Mouse (Mus musculus): Measurements from ENCODE around the gene Plin3. TPM values are rescaled to one million over a fixed set of nuclear protein-coding genes. Genes with fewer than 3 reads are reported as not detected.

Gene Plin3
- total and polyA plus RNA-seq, 2 experiments from 2014 or later = 9.6 to 12.4 TPM

GRCm38 (mm10) chr17:56324419-56324818 lies 31.7 kb upstream of the Plin3 start:
- H3K9ac ChIP-seq (replicated peaks; ENCODE audit: low read length, poor library complexity, severe bottlenecking) = no peak overlapping the region
- peaks cover 12% of the 10 kb centered on the region for H3K4me1 ChIP-seq (ENCODE audit: insufficient read depth, low read length)
- 67% methylated on average over 3 of the region's 3 CpGs for WGBS
- DNase-seq (ENCODE audit: low spot score) (no peak), ATAC-seq (ENCODE audit: low FRiP score) (no peak)
- H3K27ac ChIP-seq (ENCODE audit: low read depth, low read length) = no peak overlapping the region
- no peak overlapping the region for H3K4me3 ChIP-seq (ENCODE audit: low read depth, low read length)
- no peaks in the 10 kb centered on the region for H3K9me3 ChIP-seq (ENCODE audit: low read length)
- H3K27me3 ChIP-seq (ENCODE audit: insufficient read depth, low read length) = no peaks in the 10 kb centered on the region
- H3K4me2 ChIP-seq (ENCODE audit: low read depth, low read length, poor library complexity, severe bottlenecking) = no peak overlapping the region
- TF ChIP-seq CTCF (IDR thresholded peaks at IDR 0.05) = no peak
- H3K36me3 ChIP-seq (ENCODE audit: insufficient read depth, low read length) = no peaks in the 10 kb centered on the region

DNA sequence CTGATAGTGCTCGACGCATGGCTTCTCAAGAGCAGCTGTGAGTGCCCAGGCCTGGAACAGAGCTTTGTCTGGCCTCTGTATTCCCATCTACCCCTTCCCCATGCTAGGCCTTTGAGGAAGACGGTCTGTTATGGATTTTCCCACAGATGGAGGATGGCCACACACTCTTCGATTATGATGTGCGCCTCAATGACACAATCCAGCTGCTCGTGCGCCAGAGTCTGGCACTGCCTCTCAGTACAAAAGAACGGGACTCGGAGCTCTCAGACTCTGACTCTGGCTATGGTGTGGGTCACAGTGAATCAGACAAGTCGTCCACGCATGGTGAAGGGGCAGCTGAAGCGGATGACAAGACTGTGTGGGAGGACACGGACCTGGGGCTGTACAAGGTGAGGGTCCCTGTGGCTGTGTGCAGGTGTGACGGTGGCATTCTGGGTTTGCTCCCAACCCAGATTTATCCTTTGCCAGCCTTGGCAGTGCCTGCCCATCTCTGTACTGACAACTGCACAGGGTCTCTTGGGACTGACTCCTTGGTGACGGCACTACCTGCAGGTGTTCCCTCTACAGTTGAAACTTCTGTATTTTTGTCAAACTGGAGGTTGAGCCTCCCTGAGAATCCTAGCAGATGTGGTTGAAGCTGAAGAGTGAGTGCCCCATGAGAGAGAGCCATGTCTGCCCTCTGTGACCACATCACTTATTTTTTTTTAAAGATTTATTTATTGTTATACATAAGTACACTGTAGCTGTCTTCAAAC lies 16.7 kb upstream of the Plin3 start:
- H3K4me2 ChIP-seq (ENCODE audit: low read depth, low read length, poor library complexity, severe bottlenecking) = no peak overlapping the region
- no peaks in the 10 kb centered on the region for H3K27me3 ChIP-seq (ENCODE audit: insufficient read depth, low read length)
- no peaks in the 10 kb centered on the region for H3K4me1 ChIP-seq (ENCODE audit: insufficient read depth, low read length)
- 90% methylated on average over 15 of the region's 15 CpGs for WGBS
- no peaks in the 10 kb centered on the region for H3K36me3 ChIP-seq (ENCODE audit: insufficient read depth, low read length)
- no peak for TF ChIP-seq CTCF (IDR thresholded peaks at IDR 0.05)
- H3K27ac ChIP-seq (ENCODE audit: low read depth, low read length) = no peak overlapping the region
- ATAC-seq (ENCODE audit: low FRiP score) (no peak), DNase-seq (ENCODE audit: low spot score) (no peak)
- no peak overlapping the region; the same call in 1 of the 2 replicates for H3K9ac ChIP-seq (replicated peaks; ENCODE audit: low read length, poor library complexity, severe bottlenecking)
- no peaks in the 10 kb centered on the region for H3K9me3 ChIP-seq (ENCODE audit: low read length)
- H3K4me3 ChIP-seq (ENCODE audit: low read depth, low read length) = no peak overlapping the region

DNA sequence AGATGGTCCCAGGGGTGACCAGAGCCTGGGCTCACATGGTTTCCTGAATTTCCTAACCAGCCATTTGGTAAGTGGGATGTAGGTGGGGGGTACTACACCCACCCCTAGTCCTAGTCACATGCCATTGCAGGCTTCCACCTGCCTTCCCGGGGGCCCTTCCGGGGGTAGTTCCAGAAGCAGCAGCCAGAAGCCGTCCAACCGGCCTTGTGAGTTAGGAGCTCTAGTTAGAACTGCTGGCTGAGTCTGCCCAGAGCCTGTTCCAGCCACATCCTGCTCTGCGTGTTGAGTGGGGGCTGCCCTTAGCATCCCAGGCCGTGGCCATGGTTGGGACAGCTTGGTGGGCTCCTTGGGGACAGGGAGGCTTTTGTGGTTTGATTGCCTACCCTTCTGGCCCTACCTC lies 15.4 kb upstream of the Plin3 start:
- no peak for TF ChIP-seq CTCF (IDR thresholded peaks at IDR 0.05)

DNA sequence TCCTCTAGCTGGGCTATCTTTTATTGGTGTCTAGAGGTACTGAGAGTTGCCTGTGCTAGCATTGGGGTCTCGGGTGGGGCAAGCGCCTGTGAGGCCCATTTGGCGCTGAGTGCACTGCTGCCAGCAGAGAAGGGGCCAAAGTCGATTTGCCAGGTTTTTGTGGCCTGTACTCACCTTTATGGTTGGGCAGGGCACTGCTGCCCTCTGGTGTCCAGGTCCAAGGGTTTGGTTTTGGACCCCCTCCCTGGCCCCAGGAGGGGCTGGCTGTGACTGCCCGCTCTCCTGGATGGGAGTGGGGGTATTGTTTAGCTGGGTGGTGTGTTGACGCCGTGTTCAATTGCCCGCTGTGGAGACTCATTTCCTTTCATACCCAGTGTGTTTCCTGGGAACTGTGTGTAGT lies 13.2 kb upstream of the Plin3 start:
- ATAC-seq (ENCODE audit: low FRiP score) = no peak

More for the DNA sequence above, 15.4 kb upstream of the Plin3 start:
- no peaks in the 10 kb centered on the region for H3K9me3 ChIP-seq (ENCODE audit: low read length)
- H3K9ac ChIP-seq (replicated peaks; ENCODE audit: low read length, poor library complexity, severe bottlenecking) = no peak overlapping the region
- no peak overlapping the region for H3K4me2 ChIP-seq (ENCODE audit: low read depth, low read length, poor library complexity, severe bottlenecking)
- WGBS = 83% methylated on average over 6 of the region's 6 CpGs
- H3K27ac ChIP-seq (ENCODE audit: low read depth, low read length) = no peak overlapping the region
- no peak overlapping the region for H3K4me3 ChIP-seq (ENCODE audit: low read depth, low read length)
- no peak for DNase-seq (ENCODE audit: low spot score)
- no peaks in the 10 kb centered on the region for H3K36me3 ChIP-seq (ENCODE audit: insufficient read depth, low read length)
- 0 out of 2 replicates have a peak, but pooled peaks cover 3% of the 10 kb centered on the region for H3K4me1 ChIP-seq (ENCODE audit: insufficient read depth, low read length)
- H3K27me3 ChIP-seq (ENCODE audit: insufficient read depth, low read length) = no peaks in the 10 kb centered on the region
- ATAC-seq (ENCODE audit: low FRiP score) = no peak

DNA sequence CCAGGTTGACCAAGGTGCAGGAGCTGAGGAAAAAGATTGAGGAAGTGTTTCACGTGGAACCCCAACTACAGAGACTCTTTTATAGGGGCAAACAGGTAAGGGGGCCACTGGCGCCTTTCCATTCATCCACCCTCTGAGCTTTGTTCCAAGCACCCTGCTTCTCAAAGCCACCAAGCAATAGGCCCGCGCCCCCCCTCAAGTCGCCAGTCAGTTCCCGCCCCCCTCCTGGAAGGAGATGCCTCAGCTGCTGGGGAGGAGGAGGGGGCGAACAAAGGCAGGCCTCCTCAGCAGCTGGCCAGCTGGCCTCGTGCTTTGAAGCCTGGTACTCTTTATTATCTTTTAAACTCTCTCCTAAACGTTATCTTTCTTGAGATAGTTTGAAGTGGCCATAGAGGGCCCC lies 12.5 kb upstream of the Plin3 start:
- Histone ChIP-seq H3K27ac (ENCODE audit: low read depth, low read length) (no peak overlapping the region), H3K9ac (replicated peaks; ENCODE audit: low read length, poor library complexity, severe bottlenecking) (no peak overlapping the region), H3K27me3 (ENCODE audit: insufficient read depth, low read length) (no peaks in the 10 kb centered on the region), H3K4me1 (ENCODE audit: insufficient read depth, low read length) (0 out of 2 replicates have a peak, but pooled peaks cover 3% of the 10 kb centered on the region), H3K4me2 (ENCODE audit: low read depth, low read length, poor library complexity, severe bottlenecking) (peak overlapping the region; percentile 95; the same call in 1 of the 2 replicates), H3K36me3 (ENCODE audit: insufficient read depth, low read length) (no peaks in the 10 kb centered on the region), H3K9me3 (ENCODE audit: low read length) (no peaks in the 10 kb centered on the region), H3K4me3 (ENCODE audit: low read depth, low read length) (no peak overlapping the region)
- ATAC-seq (ENCODE audit: low FRiP score) (no peak), DNase-seq (ENCODE audit: low spot score) (no peak)
- WGBS = 36% methylated on average over 8 of the region's 9 CpGs
- no peak for TF ChIP-seq CTCF (IDR thresholded peaks at IDR 0.05)

More for the DNA sequence above, 13.2 kb upstream of the Plin3 start:
- H3K4me3 ChIP-seq (ENCODE audit: low read depth, low read length) = no peak overlapping the region
- no peak overlapping the region for H3K4me2 ChIP-seq (ENCODE audit: low read depth, low read length, poor library complexity, severe bottlenecking)
- H3K27ac ChIP-seq (ENCODE audit: low read depth, low read length) = no peak overlapping the region
- WGBS = 63% methylated on average over 8 of the region's 8 CpGs
- no peaks in the 10 kb centered on the region for H3K9me3 ChIP-seq (ENCODE audit: low read length)
- no peaks in the 10 kb centered on the region for H3K36me3 ChIP-seq (ENCODE audit: insufficient read depth, low read length)
- no peaks in the 10 kb centered on the region for H3K27me3 ChIP-seq (ENCODE audit: insufficient read depth, low read length)
- H3K9ac ChIP-seq (replicated peaks; ENCODE audit: low read length, poor library complexity, severe bottlenecking) = no peak overlapping the region
- TF ChIP-seq CTCF (IDR thresholded peaks at IDR 0.05) = peak; percentile 55
- 0 out of 2 replicates have a peak, but pooled peaks cover 3% of the 10 kb centered on the region for H3K4me1 ChIP-seq (ENCODE audit: insufficient read depth, low read length)
- DNase-seq (ENCODE audit: low spot score) = peak; percentile 7

DNA sequence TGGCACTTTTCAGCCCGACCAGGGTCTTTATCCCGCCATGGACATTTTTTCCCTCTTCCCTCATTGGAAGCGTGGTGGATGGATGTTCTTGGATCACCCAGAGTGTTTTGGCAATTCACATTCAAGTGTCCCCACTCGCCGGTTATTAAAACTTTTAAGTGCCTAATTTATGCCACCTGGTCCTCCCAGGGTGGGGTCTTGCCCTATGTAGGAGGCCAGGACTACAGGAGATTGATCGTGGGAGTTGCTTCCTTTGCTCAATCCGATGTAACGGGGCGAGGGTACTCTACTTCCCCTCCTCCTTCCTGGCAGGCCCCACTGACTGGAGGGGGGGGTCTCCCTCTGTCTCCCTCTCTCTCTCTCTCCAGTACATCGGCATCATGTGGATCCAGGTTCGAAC lies 12.0 kb upstream of the Plin3 start:
- peak overlapping the region; percentile 60; the same call in 1 of the 2 replicates for H3K4me3 ChIP-seq (ENCODE audit: low read depth, low read length)
- no peak for ATAC-seq (ENCODE audit: low FRiP score)
- DNase-seq (ENCODE audit: low spot score) = no peak
- no peak for TF ChIP-seq CTCF (IDR thresholded peaks at IDR 0.05)
- H3K27ac ChIP-seq (ENCODE audit: low read depth, low read length) = no peak overlapping the region
- no peaks in the 10 kb centered on the region for H3K9me3 ChIP-seq (ENCODE audit: low read length)
- WGBS = 13% methylated on average over 11 of the region's 11 CpGs
- no peaks in the 10 kb centered on the region for H3K27me3 ChIP-seq (ENCODE audit: insufficient read depth, low read length)
- H3K36me3 ChIP-seq (ENCODE audit: insufficient read depth, low read length) = no peaks in the 10 kb centered on the region
- peak overlapping the region; percentile 95 for H3K4me2 ChIP-seq (ENCODE audit: low read depth, low read length, poor library complexity, severe bottlenecking)
- no peak overlapping the region for H3K9ac ChIP-seq (replicated peaks; ENCODE audit: low read length, poor library complexity, severe bottlenecking)
- H3K4me1 ChIP-seq (ENCODE audit: insufficient read depth, low read length) = 0 out of 2 replicates have a peak, but pooled peaks cover 3% of the 10 kb centered on the region
